Mouse (Mus musculus): ENCODE results near the gene Chad.

Gene Chad

GRCm38 (mm10) chr11:94564437-94565150, at the start of gene Chad:
Gene Chad (plus strand): TSS chr11:94565047.
- peak; percentile 32 for DNase-seq

- DNase-seq: peak; percentile 62
These were observed 43.5 kb upstream of the Chad start, which contains the start of gene Mycbpap for GRCm38 (mm10) chr11:94521219-94521843. Gene Mycbpap (minus strand): TSS chr11:94521742.

GRCm38 (mm10) chr11:94526171-94526879, 38.5 kb upstream of the Chad start:
- DNase-seq: no peak

- DNase-seq: no peak
These were observed 36.0 kb upstream of the Chad start for GRCm38 (mm10) chr11:94528879-94529278.

GRCm38 (mm10) chr11:94533171-94533570, 31.7 kb upstream of the Chad start:
- no peak for DNase-seq

GRCm38 (mm10) chr11:94538733-94539292, 26.0 kb upstream of the Chad start:
- no peak for DNase-seq

GRCm38 (mm10) chr11:94539761-94540160, 25.1 kb upstream of the Chad start:
- DNase-seq: no peak

GRCm38 (mm10) chr11:94542400-94542799, 22.4 kb upstream of the Chad start:
- DNase-seq: no peak

- DNase-seq: no peak
These were observed 21.5 kb upstream of the Chad start for GRCm38 (mm10) chr11:94543344-94543743.

- peak; percentile 86 for DNase-seq
These were observed 20.9 kb upstream of the Chad start for GRCm38 (mm10) chr11:94543932-94544331.

GRCm38 (mm10) chr11:94544422-94544821, 20.4 kb upstream of the Chad start:
- DNase-seq: no peak

- DNase-seq: no peak
These were observed 18.5 kb upstream of the Chad start for GRCm38 (mm10) chr11:94546381-94546780.

GRCm38 (mm10) chr11:94547271-94547670, 17.6 kb upstream of the Chad start:
- DNase-seq: no peak

- peak; percentile 62 for DNase-seq
These were observed 16.6 kb upstream of the Chad start for GRCm38 (mm10) chr11:94548041-94548784.

- peak; percentile 94 for DNase-seq
These were observed 15.8 kb upstream of the Chad start, which contains the start of gene Rsad1 for GRCm38 (mm10) chr11:94548888-94549690. Gene Rsad1 (minus strand): TSS chr11:94549255.

GRCm38 (mm10) chr11:94549691-94550441, 15.0 kb upstream of the Chad start:
- DNase-seq: no peak

- no peak for DNase-seq
These were observed 14.5 kb upstream of the Chad start for GRCm38 (mm10) chr11:94550442-94550744.

- no peak for DNase-seq
These were observed 6.6 kb upstream of the Chad start for GRCm38 (mm10) chr11:94558226-94558625.

GRCm38 (mm10) chr11:94563383-94563782, 1.5 kb upstream of the Chad start:
- no peak for DNase-seq

- no peak for DNase-seq
These were observed 1.0 kb upstream of the Chad start for GRCm38 (mm10) chr11:94563821-94564220.

GRCm38 (mm10) chr11:94565151-94565479, 268 bp downstream of the Chad start:
- DNase-seq: no peak

Data from kidney, adult 11 months (tissue).